Mouse (Mus musculus) thymus, postnatal 4 days (tissue): Measurements from ENCODE around the gene Homer1.

Experiments used
- DNase-seq: peaks from one replicate; pipeline ENCODE4 v3.0.0; 2021

The Homer1 gene

DNA sequence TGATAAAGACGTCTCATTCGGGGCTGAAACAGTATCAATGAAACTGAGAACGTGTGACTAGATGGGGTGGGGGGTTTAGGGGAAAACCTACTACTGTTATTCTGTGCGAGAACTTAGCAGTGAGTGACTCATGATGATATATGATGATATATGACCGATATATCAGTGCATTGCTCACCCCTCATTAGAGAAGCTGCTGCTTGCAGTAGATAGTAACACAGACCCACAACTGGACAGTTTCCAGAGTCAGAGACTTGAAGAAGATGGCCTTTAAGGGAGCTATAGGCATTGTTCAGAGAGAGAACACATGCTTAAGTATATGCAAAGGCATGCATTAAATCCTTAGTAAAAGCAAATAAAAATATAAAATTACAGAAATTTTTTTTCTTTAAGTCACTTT lies 107.4 kb downstream of the Homer1 start:
- DNase-seq: no peak

DNA sequence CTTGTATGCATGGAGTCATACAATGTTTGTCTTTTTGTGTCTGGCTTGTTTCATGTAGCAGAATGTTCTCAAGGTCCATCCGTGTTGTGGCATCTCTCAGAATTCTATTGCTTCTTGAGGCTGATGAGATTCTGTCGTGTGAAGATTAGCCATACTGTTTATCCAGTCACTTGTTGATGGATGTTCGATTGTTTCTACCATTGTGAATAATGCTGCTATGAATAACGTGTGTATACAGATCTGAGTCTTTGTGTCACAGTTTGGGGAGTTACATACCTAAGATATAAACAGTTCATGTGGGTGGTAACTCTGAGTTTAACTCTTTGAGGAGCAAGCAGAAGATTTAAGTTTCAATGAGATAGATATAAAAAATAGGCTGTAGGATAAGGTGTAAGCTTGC lies 110.9 kb downstream of the Homer1 start:
- DNase-seq: no peak

DNA sequence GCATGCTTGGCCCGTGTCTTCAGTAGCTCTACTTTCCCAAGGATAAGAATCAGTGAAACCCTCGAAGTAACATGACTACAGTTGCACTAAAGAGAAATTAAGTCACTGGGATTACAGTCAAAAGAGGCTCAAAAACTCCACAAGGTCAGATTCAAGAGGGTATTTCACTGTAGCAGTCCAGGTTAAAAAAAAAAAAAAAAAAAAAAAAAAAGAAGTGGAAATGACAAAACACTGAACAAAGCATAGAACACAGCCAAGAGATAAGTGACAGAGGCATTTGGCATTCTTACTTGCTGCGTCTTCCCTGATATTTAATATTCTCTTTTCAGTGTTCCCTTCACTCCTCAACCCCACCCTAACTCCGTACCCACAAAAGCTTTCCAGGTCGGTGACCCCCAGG lies 115.6 kb downstream of the Homer1 start:
- DNase-seq: no peak

DNA sequence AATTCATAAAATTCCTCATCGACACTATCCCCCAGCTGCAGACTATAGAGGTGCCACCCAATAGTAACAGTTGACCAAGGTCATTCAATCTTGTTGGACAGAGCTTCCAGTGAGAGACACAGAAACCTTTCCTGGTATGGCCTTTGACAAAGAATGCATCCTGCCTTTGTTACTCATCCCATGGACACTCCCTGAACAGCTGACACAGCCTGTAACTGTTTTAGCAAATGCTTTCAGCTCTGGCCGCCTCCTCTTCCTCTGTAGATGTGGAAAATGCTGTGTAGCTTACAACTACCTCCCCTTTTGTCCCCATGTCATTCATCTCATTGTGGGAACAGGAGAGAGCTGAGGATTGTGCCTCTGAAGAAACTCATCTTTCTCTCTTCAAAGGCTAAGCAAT lies 118.9 kb downstream of the Homer1 start:
- DNase-seq: no peak

DNA sequence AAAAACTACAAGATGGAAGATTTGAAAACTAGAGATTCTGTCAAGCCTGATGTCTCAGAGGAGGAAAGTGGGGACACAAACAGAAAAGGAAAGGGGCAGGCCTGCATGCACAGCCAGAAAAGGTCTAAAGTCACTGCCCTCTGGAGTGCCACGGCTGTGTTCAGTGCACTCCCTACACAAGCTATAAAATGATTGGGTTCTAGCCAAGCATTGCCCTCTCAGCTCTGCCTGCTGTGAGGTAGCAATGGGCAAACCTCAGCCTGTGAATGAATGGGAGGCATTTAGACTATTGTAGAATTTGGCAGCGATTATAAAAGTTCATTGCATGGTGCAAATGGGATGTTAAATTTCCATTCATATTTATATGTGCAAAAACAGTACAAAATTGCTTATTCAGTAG lies 120.3 kb downstream of the Homer1 start:
- DNase-seq: no peak

DNA sequence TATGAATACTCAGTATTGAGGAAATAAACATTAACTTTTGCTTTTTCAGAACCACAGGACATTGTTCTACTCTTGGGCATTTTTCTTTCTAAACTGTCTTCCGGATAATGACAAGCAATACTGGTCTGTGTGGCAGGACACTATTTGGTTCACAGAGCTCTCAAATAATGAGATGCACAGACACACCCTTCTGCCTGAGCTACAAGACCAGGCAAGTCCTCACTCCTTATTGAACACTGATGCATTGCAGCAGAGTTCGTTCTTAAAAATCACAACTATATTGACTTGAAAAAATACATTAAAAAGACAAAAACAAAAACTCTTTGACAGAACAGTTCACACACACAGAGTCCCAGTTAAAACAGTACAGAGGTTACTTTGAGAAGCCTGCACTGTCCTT lies 123.8 kb downstream of the Homer1 start:
- no peak for DNase-seq

DNA sequence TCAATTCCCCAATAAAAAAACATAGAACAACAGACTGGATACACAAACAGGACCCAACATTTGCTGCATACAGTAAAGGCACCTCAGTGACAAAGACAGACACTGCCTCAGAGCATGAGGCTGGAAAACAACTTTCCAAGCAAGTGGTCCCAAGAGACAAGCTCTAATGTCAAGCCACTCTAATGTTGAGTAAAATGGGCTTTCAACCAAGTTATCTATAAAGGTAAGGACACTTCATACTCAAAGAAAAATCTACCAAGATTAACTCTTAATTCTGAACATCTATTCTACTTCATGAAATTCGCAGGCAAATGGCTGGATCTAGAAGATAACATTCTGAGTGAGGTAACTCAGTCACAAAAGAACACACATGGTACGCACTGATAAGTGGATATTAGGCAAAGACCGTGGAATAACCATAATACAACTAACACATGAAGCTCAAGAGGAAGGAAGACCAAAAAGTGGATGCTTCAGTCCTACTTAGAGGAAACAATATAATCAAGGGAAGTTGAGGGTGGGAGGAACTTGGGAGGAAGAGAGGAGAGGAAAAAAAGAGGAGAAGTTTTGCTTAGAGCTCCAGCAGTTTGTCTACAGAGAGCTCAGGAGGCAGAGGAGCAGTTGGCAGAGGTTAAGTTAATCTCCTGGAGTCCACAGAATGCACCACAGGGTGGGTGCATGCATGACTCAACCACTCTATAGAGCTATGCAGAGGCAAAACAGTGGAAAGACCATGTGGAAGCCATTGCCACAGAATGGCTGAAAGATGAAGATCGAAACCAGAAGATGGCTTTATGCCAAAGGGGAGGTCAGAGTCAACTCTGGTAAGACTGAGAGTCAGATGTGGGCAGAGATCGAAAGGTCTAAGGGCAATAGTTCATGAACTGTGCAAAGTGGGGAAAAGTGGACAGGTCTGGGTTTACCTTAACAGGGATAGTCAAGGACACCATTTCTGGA lies 128.8 kb downstream of the Homer1 start:
- DNase-seq: no peak

DNA sequence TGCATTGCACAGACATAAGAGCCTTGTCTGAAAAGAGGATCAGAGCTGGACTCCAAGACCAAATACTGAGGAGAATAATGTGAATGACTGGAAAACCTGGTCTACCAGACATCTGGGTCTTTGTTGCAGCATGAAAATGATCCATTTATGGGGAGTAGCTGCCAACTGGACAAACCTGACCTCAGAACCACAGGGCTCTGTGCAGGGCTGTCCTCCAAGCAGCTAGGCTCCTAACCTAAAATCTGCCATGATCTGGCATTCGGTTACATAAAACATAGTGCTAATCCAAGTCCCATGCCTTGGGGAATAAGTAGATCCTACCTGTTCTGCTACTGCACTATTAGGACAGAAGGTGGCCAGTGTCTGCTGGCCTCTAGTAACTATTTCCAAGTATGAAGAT lies 129.8 kb downstream of the Homer1 start:
- no peak for DNase-seq

DNA sequence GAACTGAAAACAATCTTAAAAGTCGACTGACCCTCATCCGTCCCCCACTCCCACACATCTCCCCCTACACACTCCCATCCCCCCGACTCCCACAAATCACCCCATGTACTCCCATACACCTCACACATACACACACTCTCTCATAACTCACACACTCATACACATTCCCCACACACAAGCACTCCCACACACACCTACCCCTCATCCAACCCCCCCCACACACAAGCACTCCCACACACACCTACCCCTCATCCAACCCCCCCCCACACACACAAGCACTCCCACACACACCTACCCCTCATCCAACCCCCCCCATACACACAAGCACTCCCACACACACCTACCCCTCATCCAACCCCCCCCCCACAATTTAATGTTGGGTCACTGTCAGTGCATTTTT lies 140.7 kb downstream of the Homer1 start:
- DNase-seq: no peak

DNA sequence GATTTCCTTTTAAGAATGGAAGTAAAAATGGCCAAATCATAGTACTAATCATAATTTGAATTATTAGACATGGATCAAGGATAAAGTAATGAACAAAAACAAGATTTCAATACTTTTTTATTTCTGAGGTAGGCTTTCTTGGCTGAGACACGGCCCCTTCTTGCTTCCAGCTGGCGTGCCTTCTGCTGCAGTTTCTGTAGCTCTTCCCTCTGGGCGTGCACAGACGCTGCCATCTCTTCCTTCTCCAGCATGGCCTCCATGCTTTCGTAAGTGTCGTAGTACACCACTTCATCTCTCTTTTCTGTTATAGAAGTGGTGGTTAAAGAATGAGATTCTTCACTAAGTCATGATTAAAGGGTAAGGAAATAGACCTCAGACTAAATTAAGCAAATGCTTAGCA lies 153.8 kb downstream of the Homer1 start:
- no peak for DNase-seq
